Mouse (Mus musculus): ENCODE measurements at regions not wholly inside any gene's neighbourhood (a gene's known extent, or its start where the extent isn't known, plus 50 kb on each side); places are given as distances from the start of the nearest gene placed in this dataset.
A peak's percentile ranks its signal among the peaks of the same experiment; 100 is the strongest.

DNA sequence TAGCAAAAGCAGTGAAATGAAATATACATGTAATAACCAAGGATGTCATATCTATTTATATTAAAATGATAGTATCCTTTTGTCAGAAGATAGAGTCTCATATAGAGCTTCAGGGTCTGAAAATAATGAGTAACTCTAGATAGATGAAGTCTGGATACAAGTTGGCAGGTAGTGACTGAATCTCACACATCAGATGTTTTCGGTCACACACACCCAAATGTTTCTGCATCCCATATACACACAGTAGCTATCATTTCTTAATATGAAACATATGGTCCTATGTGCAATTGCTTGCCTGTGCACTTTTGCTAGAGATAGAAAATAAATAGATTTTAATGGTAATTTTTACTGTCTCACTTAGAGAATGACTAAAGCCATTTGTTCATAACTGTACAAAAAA lies 1569.7 kb upstream of the Pabpc4l start:
- ATAC-seq (replicated peaks) = 0 out of 2 replicates have a peak, but pooled peaks have one; percentile 29
- WGBS = 83% methylated on average over 1 of the region's 1 CpGs
- H3K36me3 ChIP-seq = no peaks in the 10 kb centered on the region
- H3K27me3 ChIP-seq = no peaks in the 10 kb centered on the region
- H3K4me2 ChIP-seq (replicated peaks) = no peak overlapping the region
- no peak overlapping the region for H3K4me3 ChIP-seq
- H3K4me1 ChIP-seq = no peaks in the 10 kb centered on the region
- H3K9ac ChIP-seq (replicated peaks) = no peak overlapping the region
- H3K27ac ChIP-seq (replicated peaks) = no peak overlapping the region
- H3K9me3 ChIP-seq = no peaks in the 10 kb centered on the region

Measured in forebrain, embryonic 15.5 days (tissue).